Mouse (Mus musculus) thymus, adult 2 months (tissue): ENCODE measurements at regions not wholly inside any gene's neighbourhood (a gene's known extent, or its start where the extent isn't known, plus 50 kb on each side); places are given as distances from the start of the nearest gene placed in this dataset.

Experiments used
- CTCF ChIP-seq: fragments of 200-500 bp; IDR thresholded peaks from 2 replicates; pipeline ENCODE4 v1.5.1; 2012; ENCODE audit warnings: mild to moderate bottlenecking, control low read depth, low read length, moderate library complexity, borderline replicate concordance; ENCODE audit not compliant: control insufficient read depth, poor library complexity, insufficient read depth; ENCODE audit errors: extremely low read depth
- POLR2A ChIP-seq: fragments of 200-500 bp; IDR thresholded peaks from 2 replicates; pipeline ENCODE4 v1.6.1; 2012; ENCODE audit warnings: mild to moderate bottlenecking, low read length, control low read depth, moderate library complexity; ENCODE audit not compliant: control insufficient read depth, poor library complexity, insufficient read depth; ENCODE audit errors: extremely low read depth

- TF ChIP-seq POLR2A: no peak
- TF ChIP-seq CTCF: no peak
These were observed 113.1 kb upstream of the Haao start for GRCm38 (mm10) chr17:83960821-83961220.
